Mouse (Mus musculus) gastrocnemius, adult 2 months (tissue): Measurements from ENCODE around the gene Pgm2. TPM values are rescaled to one million over a fixed set of nuclear protein-coding genes. Genes with fewer than 3 reads are reported as not detected.

Experiments used
- DNase-seq: peaks from one replicate; pipeline ENCODE4 v3.0.0; 2022
- H3K27ac ChIP-seq: fragments of 200-600 bp; 2 replicates; pipeline ENCODE4 v1.8.1; 2022; ENCODE audit warnings: mild to moderate bottlenecking
- H3K4me3 ChIP-seq: fragments of 200-600 bp; 2 replicates; pipeline ENCODE4 v1.8.1; 2022; ENCODE audit warnings: mild to moderate bottlenecking, moderate library complexity
- CTCF ChIP-seq: fragments of 200-600 bp; IDR thresholded peaks from 2 replicates; pipeline ENCODE4 v1.8.1; 2022; ENCODE audit warnings: antibody characterized with exemption, mild to moderate bottlenecking, moderate library complexity
- intact Hi-C: fragments of 180-260 bp; cut with DNase I; formaldehyde crosslinking; loops from one replicate; pipeline ENCODE4 v1.15.1; 2025
- total RNA-seq, 2 experiments: library from RNA; stranded (reverse); gene quantifications; 2 replicates each; pipeline ENCODE4 v1.2.3; 2021

Pgm2 gene
- total RNA-seq, 2 experiments from 2014 or later = 1.8 to 2.9 TPM

DNA sequence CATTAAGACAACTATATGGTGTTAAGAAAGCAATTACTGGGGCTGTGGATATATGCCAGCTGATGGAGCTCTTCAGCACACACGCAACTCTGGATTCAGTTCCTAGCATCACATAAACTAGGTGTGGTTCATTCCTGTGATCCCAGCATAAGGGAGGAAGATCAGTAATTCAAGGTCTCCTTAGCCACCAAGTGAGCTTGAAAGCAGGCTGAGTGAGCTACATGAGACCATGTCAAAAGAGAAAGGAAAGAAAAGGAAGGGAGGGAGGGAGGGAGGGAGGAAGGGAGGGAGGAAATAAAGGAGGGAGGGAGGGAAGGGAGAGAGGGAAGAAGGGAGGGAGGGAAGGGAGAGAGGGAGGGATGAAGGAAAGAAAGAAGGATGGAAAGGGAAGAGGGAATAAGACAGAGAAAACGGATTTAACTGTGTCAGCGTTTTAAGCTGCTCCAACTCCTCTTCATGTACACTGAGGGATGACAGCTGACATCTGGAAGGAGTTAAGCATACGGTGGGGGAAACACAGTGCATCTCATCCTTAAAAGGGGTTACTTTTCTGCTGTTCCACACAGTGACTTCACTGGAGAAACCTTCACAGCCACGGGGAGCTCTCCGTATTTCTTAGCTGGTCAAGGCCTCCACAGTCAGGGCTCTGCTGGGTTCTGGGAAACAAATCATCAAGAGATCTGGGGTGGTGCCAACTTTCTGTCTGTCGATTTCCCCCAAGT, 13.8 kb upstream of the Pgm2 start:
- no peak overlapping the region for H3K4me3 ChIP-seq
- DNase-seq = no peak
- intact Hi-C loops = no loop called here
- no peak for TF ChIP-seq CTCF
- H3K27ac ChIP-seq = no peak overlapping the region

DNA sequence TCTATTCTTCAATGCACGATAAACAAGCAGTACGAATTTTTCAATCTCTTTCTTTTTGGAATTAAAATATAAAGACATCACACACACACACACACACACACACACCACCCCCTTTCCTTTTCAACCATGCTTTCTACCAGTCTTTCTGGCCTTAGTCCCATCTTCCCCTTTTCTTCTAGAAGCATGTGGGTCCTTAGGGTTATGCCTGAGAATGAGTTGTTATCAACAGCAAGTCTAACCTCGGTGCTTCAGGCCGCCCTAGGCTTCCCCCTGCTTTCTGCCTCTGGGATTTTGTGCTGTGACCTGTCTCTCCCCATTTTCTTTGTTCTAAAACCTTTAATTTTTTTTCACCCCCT, 13.3 kb upstream of the Pgm2 start:
- Histone ChIP-seq H3K27ac (no peak overlapping the region), H3K4me3 (no peak overlapping the region)
- no peak for TF ChIP-seq CTCF
- intact Hi-C loops = no loop called here
- DNase-seq = no peak

DNA sequence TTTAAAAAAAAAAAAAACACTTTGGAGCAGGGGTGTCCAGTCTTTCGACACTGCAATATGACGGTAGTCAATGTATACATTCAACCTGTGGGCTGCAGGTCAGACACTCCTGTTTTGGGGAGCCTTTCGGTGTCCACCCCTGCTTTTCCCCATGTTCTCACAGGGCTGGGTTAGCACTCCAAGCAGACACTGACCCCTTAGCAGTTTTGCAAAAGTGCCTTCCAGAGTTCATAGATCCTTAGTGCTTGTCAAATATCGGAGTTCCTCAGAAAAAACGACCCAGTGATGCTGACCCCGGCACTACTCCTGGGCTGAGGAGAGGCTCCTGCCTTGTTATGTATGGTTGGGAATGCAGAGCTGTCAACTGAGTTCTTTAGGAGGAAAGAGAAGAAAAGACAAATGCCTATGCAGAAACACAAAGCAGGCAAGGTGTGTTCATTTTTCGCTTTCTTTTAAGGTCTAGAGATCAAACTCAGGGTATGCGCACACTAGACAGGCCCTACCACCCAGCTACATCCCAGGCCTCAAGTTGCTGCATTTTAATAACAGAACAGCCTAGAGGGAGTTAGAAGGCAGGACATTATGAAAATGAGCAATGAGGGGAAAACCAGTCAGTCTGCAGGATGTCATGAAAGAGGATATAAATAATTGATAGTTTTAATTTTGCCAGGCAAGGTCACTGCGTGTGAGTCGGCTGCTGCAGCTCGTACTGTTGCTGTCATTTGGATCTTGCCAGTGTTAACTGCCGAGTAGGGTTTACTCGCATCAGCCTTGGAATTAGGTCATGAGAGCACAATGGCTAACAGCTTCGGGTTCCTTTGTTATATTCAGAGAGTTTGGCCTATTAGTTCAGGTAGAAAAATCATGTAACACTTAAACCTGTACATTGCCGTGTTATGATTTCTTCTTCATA, 9.0 kb upstream of the Pgm2 start:
- no peak for TF ChIP-seq CTCF
- intact Hi-C loops = no loop called here
- Histone ChIP-seq H3K27ac (no peak overlapping the region), H3K4me3 (no peak overlapping the region)
- no peak for DNase-seq

DNA sequence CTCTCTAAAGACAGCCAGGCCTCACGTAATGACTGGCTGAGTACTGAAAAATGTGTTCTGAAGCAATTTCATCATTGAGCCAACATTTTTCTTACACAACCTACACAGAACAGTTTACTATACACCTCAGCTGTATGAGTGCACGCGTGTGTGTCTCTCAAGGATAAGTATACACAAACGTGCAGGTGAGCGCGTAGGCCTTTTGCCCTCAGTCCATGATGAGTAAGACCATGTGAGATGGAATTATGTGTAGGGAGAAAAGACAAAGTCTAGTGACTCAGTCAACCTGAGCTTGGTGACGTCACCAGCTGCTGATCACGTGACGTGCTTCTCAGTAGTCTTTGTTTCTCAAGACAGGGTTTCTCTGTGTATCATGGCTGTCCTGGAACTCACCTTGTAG, 7.3 kb upstream of the Pgm2 start:
- no peak for DNase-seq
- intact Hi-C loops = no loop called here
- Histone ChIP-seq H3K4me3 (no peak overlapping the region), H3K27ac (no peak overlapping the region)
- TF ChIP-seq CTCF = no peak

DNA sequence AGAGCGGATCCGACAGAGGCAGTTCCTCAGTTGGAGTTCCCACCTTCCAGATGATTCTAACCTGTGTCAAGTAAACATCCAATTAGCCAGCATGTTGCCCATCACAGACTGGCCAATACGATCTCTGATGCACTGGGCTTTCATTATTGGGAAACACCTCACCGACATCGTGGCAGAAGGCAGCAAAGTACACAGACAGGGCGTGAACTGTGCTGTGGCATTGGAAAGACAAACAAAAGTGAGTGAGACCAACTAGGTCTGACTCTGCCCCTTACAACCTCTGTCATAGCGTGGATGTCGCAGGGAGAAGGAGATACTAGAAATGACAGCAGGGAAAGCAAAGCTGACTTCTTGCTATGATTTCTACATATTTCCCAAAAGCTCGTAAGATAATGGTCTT, 4.0 kb upstream of the Pgm2 start:
- Histone ChIP-seq H3K27ac (no peak overlapping the region), H3K4me3 (no peak overlapping the region)
- intact Hi-C loops = no loop called here
- DNase-seq = no peak
- no peak for TF ChIP-seq CTCF

DNA sequence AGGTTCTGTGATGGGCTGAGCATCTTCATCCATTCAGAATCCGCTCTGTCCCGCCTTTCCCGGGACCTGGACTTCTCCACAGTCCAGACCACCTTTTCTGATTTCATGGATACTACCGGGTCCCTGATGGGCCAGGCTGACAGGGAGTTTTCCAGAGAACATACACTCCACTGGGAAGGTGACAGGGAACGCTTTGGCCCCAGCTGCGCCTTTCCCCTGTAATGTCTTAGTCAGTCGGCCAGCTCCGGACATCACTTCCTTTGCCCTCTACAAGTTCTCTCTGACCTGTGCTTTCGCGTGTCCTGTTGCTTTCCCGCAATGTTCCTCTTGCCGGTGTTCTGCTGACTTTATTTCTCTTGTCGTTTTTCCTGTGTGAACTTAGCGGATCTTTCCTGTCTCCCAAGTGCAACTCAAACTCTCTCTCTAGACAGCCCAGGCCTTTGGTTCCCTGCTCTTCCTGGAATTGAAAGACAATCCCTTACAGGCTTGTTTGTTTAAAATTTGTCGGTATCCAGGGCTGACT, 660 bp downstream of the Pgm2 start:
- Histone ChIP-seq H3K27ac (peak overlapping the region; percentile 89), H3K4me3 (peak overlapping the region; percentile 83)
- TF ChIP-seq CTCF = no peak
- intact Hi-C loops = no loop called here
- DNase-seq = peak; percentile 35

DNA sequence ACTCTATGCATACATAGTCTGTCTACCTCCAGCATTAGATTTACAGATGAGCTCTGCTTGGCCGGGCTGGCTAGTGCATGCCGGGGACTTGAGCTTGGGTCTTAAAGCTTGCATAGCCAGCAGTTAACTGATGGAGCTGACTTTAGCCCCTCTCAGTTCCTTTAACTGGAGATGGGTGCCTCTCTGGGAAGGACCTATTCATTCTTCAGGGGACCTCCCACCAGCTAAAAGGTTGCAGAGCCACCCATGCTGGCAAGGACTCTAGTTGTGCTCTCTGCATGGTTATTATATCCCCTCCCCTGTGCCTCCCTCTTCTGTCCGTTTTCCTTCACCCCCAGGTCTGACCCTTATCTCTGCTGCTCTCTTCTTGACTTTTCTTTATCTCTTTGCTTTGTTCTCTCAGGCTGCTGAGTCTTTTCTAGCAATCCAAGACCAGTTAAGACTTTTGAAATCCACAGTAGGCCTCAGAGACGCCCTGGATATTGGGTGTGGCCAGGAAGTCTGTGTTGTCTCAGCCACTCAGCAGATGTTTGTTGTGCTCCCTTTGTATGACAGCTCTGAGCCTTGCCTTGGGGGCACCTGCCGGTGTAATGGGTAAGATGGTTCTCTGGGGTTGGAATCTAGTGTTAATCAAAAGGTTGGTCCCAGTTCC, 2.7 kb downstream of the Pgm2 start:
- Histone ChIP-seq H3K4me3 (no peak overlapping the region), H3K27ac (no peak overlapping the region)
- no peak for DNase-seq
- intact Hi-C loops = no loop called here
- no peak for TF ChIP-seq CTCF

DNA sequence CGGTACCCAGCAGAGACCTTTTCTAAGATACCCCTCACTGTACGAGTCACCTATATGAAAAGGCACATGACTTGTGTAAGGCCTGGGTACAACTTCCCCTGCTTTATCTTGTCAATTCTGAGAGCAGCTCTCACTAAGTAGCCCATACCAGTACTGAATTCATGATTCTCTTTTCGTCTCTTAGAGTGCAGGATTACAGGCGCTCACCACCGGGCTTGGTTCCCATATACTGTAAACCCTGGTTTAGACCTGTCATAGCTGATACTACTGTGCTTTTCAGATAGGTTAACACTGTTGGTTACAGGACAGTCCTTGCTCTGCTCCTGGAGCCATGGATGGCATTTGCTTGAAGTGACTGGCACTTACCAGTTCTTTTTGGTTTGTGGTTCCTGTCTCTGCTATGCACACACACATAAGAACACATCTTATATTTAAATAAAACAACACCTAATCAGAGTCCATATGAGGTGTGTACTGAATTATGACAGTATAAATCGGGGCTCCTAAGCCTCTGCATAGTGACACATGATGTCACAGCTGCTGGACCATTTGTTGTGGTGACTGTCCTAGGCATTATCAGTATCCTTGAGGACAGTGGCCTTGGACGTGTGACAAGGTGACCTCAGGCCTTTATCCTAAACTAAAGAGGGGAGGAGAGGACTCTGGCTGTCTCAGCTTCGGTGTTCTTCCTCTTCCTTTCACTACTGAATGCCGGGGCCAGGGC, 9.4 kb downstream of the Pgm2 start:
- H3K4me3 ChIP-seq = no peak overlapping the region
- DNase-seq = no peak
- no peak for TF ChIP-seq CTCF
- intact Hi-C loops = no loop called here
- H3K27ac ChIP-seq = no peak overlapping the region

DNA sequence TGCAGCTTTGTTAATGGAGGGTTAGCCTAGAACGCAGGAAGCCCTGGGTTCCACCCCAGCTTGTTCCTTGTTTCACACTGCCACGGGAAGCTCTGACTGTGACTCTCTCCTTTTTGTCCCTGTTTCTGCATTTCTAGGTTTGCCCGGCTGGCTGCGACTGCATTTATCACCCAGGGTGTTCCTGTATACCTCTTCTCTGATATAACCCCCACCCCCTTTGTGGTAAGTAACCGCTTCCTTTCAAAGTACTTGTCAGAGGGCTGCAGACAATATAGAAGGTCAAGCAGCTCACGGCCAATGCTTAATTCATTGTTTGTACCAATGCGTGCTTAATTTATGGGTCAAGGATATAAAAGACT, 9.9 kb downstream of the Pgm2 start:
- H3K4me3 ChIP-seq = no peak overlapping the region
- intact Hi-C loops = no loop called here
- H3K27ac ChIP-seq = no peak overlapping the region
- no peak for TF ChIP-seq CTCF
- DNase-seq = no peak

DNA sequence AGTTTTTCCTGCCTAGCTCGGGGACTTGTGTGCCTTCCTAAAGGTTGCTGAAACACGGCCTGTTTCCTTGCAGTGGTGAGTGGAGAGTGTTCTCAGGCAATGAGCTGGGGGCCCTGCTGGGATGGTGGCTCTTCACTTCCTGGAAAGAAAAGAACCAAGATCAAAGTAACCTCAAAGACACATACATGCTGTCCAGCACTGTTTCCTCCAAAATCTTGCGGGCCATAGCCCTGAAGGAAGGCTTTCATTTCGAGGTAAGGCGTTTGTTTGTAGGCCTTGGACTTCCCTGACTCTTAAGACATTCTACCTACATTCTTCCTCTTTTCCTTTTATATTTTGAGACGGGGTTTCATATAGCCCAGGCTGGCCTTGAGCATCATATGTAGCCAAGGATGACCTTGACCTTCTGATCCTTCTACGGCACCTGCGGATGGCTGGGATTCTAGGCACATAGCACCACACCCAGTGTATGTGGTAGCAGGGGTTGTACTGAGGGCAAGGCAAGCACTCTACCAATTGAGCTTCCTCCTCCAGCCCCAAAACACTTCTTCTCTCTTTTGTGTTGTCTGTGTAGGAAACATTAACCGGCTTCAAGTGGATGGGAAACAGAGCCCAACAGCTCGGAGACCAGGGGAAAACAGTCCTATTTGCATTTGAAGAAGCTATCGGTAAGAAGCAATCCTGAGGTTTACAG, 15.0 kb downstream of the Pgm2 start:
- no peak for TF ChIP-seq CTCF
- intact Hi-C loops = no loop called here
- no peak for DNase-seq
- no peak overlapping the region for H3K27ac ChIP-seq
- no peak overlapping the region for H3K4me3 ChIP-seq

DNA sequence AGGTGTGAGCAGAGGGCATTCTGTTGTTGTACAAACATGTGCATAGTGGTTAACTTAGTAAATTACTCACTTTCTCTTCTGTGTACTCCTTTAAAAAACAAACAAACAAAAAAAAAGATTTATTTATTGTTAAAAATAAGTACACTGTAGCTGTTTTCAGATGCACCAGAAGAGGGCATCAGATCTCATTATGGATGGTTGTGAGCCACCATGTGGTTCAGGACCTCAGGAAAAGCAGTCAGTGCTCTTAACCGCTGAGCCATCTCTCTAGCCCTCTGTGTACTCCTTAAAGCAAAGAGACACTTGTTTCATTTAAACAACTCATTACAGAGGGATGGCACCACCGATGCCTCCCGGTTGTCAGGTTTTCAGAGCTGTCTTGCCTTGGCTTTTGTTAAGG, 16.5 kb downstream of the Pgm2 start:
- no peak overlapping the region for H3K4me3 ChIP-seq
- no peak for DNase-seq
- peak; percentile 48 for TF ChIP-seq CTCF
- intact Hi-C loops = no loop called here
- no peak overlapping the region for H3K27ac ChIP-seq

DNA sequence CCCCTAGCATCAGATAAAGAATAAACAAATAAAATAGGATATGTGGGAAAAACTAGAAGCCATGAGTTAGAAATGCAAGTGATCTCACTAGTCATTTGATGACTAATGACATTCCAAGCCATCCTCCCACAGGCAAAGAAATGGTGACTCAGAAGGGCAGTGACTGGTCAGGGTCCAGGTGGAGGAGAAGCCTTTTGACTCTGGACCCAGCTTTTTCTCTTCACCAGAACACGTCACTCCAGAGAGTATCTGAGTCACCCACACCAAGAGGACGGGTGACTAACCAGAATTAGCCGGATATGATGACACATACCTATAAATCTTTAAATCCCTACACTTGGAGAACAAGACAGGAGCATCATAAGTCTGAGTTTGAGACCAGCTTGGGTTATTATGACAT, 19.6 kb downstream of the Pgm2 start:
- Histone ChIP-seq H3K27ac (no peak overlapping the region), H3K4me3 (no peak overlapping the region)
- TF ChIP-seq CTCF = no peak
- intact Hi-C loops = no loop called here
- no peak for DNase-seq
